Mouse (Mus musculus) lung, adult 2 months (tissue): Measurements from ENCODE around the gene Pip5k1b.

ENCODE experiments used
- CTCF ChIP-seq: fragments of 200-500 bp; IDR thresholded peaks from 2 replicates; pipeline ENCODE4 v1.5.1; 2011; ENCODE audit warnings: mild to moderate bottlenecking, low read length, control low read depth; ENCODE audit not compliant: insufficient read depth
- POLR2A ChIP-seq: fragments of 200-500 bp; IDR thresholded peaks from 2 replicates; pipeline ENCODE4 v1.6.1; 2011; ENCODE audit warnings: low read depth, mild to moderate bottlenecking, control low read depth, low read length, borderline replicate concordance; ENCODE audit errors: extremely low read depth

GRCm38 (mm10) chr19:24434291-24434690 lies 121.4 kb downstream of the Pip5k1b start:
- TF ChIP-seq POLR2A (no peak), CTCF (no peak)
